Mouse (Mus musculus): ENCODE measurements around the gene Nadsyn1. TPM values are rescaled to one million over a fixed set of nuclear protein-coding genes. Genes with fewer than 3 reads are reported as not detected.

Gene Nadsyn1
- polyA plus RNA-seq, 1 experiment from 2014 or later = 8.3 TPM

GRCm38 (mm10) chr7:143801195-143802065, 21.2 kb downstream of the Nadsyn1 start:
- Histone ChIP-seq H3K4me3 (replicated peaks) (no peak overlapping the region), H3K27me3 (no peaks in the 10 kb centered on the region), H3K27ac (replicated peaks) (no peak overlapping the region), H3K36me3 (peaks cover 77% of the 10 kb centered on the region), H3K4me2 (replicated peaks) (no peak overlapping the region), H3K9ac (no peak overlapping the region), H3K9me3 (replicated peaks) (no peaks in the 10 kb centered on the region), H3K4me1 (no peaks in the 10 kb centered on the region)
- WGBS = 83% methylated on average over 8 of the region's 8 CpGs
- no peak for ATAC-seq (ENCODE audit: insufficient number of reproducible peaks, low FRiP score, low TSS enrichment, low read depth)

GRCm38 (mm10) chr7:143800770-143801169, 21.9 kb downstream of the Nadsyn1 start:
- no peaks in the 10 kb centered on the region for H3K9me3 ChIP-seq (replicated peaks)
- no peak for ATAC-seq (ENCODE audit: insufficient number of reproducible peaks, low FRiP score, low TSS enrichment, low read depth)
- WGBS = 96% methylated on average over 1 of the region's 1 CpGs
- no peak overlapping the region for H3K4me2 ChIP-seq (replicated peaks)
- H3K9ac ChIP-seq = no peak overlapping the region
- no peaks in the 10 kb centered on the region for H3K4me1 ChIP-seq
- no peaks in the 10 kb centered on the region for H3K27me3 ChIP-seq
- peaks cover 71% of the 10 kb centered on the region for H3K36me3 ChIP-seq
- no peak overlapping the region for H3K27ac ChIP-seq (replicated peaks)
- H3K4me3 ChIP-seq (replicated peaks) = no peak overlapping the region

- WGBS = 91% methylated on average over 4 of the region's 4 CpGs
- H3K36me3 ChIP-seq = peaks cover 62% of the 10 kb centered on the region
These were observed 23.9 kb downstream of the Nadsyn1 start for GRCm38 (mm10) chr7:143798783-143799182.

GRCm38 (mm10) chr7:143793121-143793520, 29.5 kb downstream of the Nadsyn1 start:
- H3K4me1 ChIP-seq = no peaks in the 10 kb centered on the region
- H3K27ac ChIP-seq (replicated peaks) = no peak overlapping the region
- H3K4me2 ChIP-seq (replicated peaks) = no peak overlapping the region
- H3K36me3 ChIP-seq = peaks cover 20% of the 10 kb centered on the region
- H3K9me3 ChIP-seq (replicated peaks) = no peaks in the 10 kb centered on the region
- 0 out of 2 replicates have a peak, but pooled peaks have one; percentile 29 for ATAC-seq (ENCODE audit: insufficient number of reproducible peaks, low FRiP score, low TSS enrichment, low read depth)
- no peak overlapping the region for H3K9ac ChIP-seq
- 51% methylated on average over 4 of the region's 4 CpGs for WGBS
- no peaks in the 10 kb centered on the region for H3K27me3 ChIP-seq
- H3K4me3 ChIP-seq (replicated peaks) = no peak overlapping the region

More at GRCm38 (mm10) chr7:143798783-143799182, 23.9 kb downstream of the Nadsyn1 start:
- H3K4me2 ChIP-seq (replicated peaks) = no peak overlapping the region
- ATAC-seq (ENCODE audit: insufficient number of reproducible peaks, low FRiP score, low TSS enrichment, low read depth) = no peak
- H3K9ac ChIP-seq = no peak overlapping the region
- H3K4me1 ChIP-seq = no peaks in the 10 kb centered on the region
- H3K27me3 ChIP-seq = no peaks in the 10 kb centered on the region
- H3K27ac ChIP-seq (replicated peaks) = no peak overlapping the region
- no peak overlapping the region for H3K4me3 ChIP-seq (replicated peaks)
- H3K9me3 ChIP-seq (replicated peaks) = no peaks in the 10 kb centered on the region

- ATAC-seq (ENCODE audit: insufficient number of reproducible peaks, low FRiP score, low TSS enrichment, low read depth) = no peak
These were observed 30.2 kb downstream of the Nadsyn1 start for GRCm38 (mm10) chr7:143792336-143792985.

GRCm38 (mm10) chr7:143783996-143784829, 38.4 kb downstream of the Nadsyn1 start, which contains the start of gene Mrgpre:
Mrgpre (minus strand) TSS chr7:143784500.
- Histone ChIP-seq H3K9ac (0 out of 2 replicates have a peak within 1 kb of the TSS, but pooled peaks have one; percentile 10), H3K9me3 (replicated peaks) (no peaks in the 10 kb centered on the region), H3K4me2 (replicated peaks) (peak within 1 kb of the TSS; percentile 72), H3K4me1 (peaks cover 33% of the 10 kb centered on the region), H3K27me3 (no peaks in the 10 kb centered on the region), H3K36me3 (no peaks in the 10 kb centered on the region; the same call in 1 of the 2 replicates), H3K27ac (replicated peaks) (peak within 1 kb of the TSS; percentile 82), H3K4me3 (replicated peaks) (peak within 1 kb of the TSS; percentile 45)
- WGBS = 4% methylated on average over 16 of the region's 21 CpGs
- peak; percentile 85 for ATAC-seq (ENCODE audit: insufficient number of reproducible peaks, low FRiP score, low TSS enrichment, low read depth)

More at GRCm38 (mm10) chr7:143792336-143792985, 30.2 kb downstream of the Nadsyn1 start:
- Histone ChIP-seq H3K4me1 (no peaks in the 10 kb centered on the region), H3K36me3 (peaks cover 14% of the 10 kb centered on the region; the same call in 1 of the 2 replicates), H3K9me3 (replicated peaks) (no peaks in the 10 kb centered on the region), H3K27me3 (no peaks in the 10 kb centered on the region), H3K4me2 (replicated peaks) (no peak overlapping the region), H3K27ac (replicated peaks) (no peak overlapping the region), H3K9ac (no peak overlapping the region), H3K4me3 (replicated peaks) (no peak overlapping the region)
- 78% methylated on average over 6 of the region's 6 CpGs for WGBS

GRCm38 (mm10) chr7:143783378-143783995, 39.2 kb downstream of the Nadsyn1 start:
- ATAC-seq (ENCODE audit: insufficient number of reproducible peaks, low FRiP score, low TSS enrichment, low read depth) = peak; percentile 44
- WGBS = 21% methylated on average over 6 of the region's 6 CpGs
- Histone ChIP-seq H3K4me2 (replicated peaks) (peak overlapping the region; percentile 72), H3K9ac (no peak overlapping the region), H3K4me1 (peaks cover 33% of the 10 kb centered on the region), H3K4me3 (replicated peaks) (peak overlapping the region; percentile 45), H3K9me3 (replicated peaks) (no peaks in the 10 kb centered on the region), H3K27me3 (no peaks in the 10 kb centered on the region), H3K27ac (replicated peaks) (peak overlapping the region; percentile 82), H3K36me3 (no peaks in the 10 kb centered on the region; the same call in 1 of the 2 replicates)

- no peaks in the 10 kb centered on the region for H3K27me3 ChIP-seq
- no peaks in the 10 kb centered on the region for H3K4me1 ChIP-seq
- H3K4me2 ChIP-seq (replicated peaks) = no peak overlapping the region
- no peak for ATAC-seq (ENCODE audit: insufficient number of reproducible peaks, low FRiP score, low TSS enrichment, low read depth)
- H3K27ac ChIP-seq (replicated peaks) = no peak overlapping the region
- 43% methylated on average over 2 of the region's 2 CpGs for WGBS
- H3K36me3 ChIP-seq = no peaks in the 10 kb centered on the region; the same call in 1 of the 2 replicates
- H3K4me3 ChIP-seq (replicated peaks) = no peak overlapping the region
- H3K9ac ChIP-seq = no peak overlapping the region
- H3K9me3 ChIP-seq (replicated peaks) = no peaks in the 10 kb centered on the region
These were observed 45.3 kb downstream of the Nadsyn1 start for GRCm38 (mm10) chr7:143777375-143777774.

- no peak overlapping the region for H3K4me3 ChIP-seq (replicated peaks)
- no peak overlapping the region for H3K9ac ChIP-seq
- H3K27ac ChIP-seq (replicated peaks) = no peak overlapping the region
- H3K4me1 ChIP-seq = no peaks in the 10 kb centered on the region
- no peak overlapping the region for H3K4me2 ChIP-seq (replicated peaks)
- WGBS = 21% methylated on average over 3 of the region's 3 CpGs
- no peaks in the 10 kb centered on the region; the same call in 1 of the 2 replicates for H3K36me3 ChIP-seq
- no peaks in the 10 kb centered on the region for H3K27me3 ChIP-seq
- no peak for ATAC-seq (ENCODE audit: insufficient number of reproducible peaks, low FRiP score, low TSS enrichment, low read depth)
- no peaks in the 10 kb centered on the region for H3K9me3 ChIP-seq (replicated peaks)
These were observed 46.5 kb downstream of the Nadsyn1 start for GRCm38 (mm10) chr7:143776137-143776536.

GRCm38 (mm10) chr7:143769461-143769860, 53.2 kb downstream of the Nadsyn1 start:
- Histone ChIP-seq H3K36me3 (no peaks in the 10 kb centered on the region), H3K9ac (no peak overlapping the region), H3K4me2 (replicated peaks) (no peak overlapping the region), H3K9me3 (replicated peaks) (no peaks in the 10 kb centered on the region), H3K27me3 (peaks cover 22% of the 10 kb centered on the region), H3K4me1 (no peaks in the 10 kb centered on the region), H3K4me3 (replicated peaks) (no peak overlapping the region), H3K27ac (replicated peaks) (no peak overlapping the region)
- ATAC-seq (ENCODE audit: insufficient number of reproducible peaks, low FRiP score, low TSS enrichment, low read depth) = no peak
- WGBS = 51% methylated on average over 1 of the region's 1 CpGs
